Comparison of ENCODE assay signal across 8 mouse cellular contexts in genomic region chr2:118861454-118862339, GRCm38 (mm10). TPM values are rescaled to one million over a fixed set of nuclear protein-coding genes. Genes with fewer than 3 reads are reported as not detected.
DNase-seq lines count a peak whose midpoint lies in the region; ATAC-seq lines count a peak whose summit lies in the region.

Ivd (plus strand) TSS chr2:118861954.

- peak; percentile 100 for ATAC-seq in megakaryocyte progenitor cell, adult 5-6 weeks (replicated peaks; ENCODE audit: poor library complexity)

- peak; percentile 99 for DNase-seq in adipocyte (ENCODE audit: low spot score)
- peak; percentile 94 for DNase-seq in embryo, embryonic 10 days (ENCODE audit: low spot score)
- peak; percentile 84 for DNase-seq in gastrocnemius, postnatal 10 days
- DNase-seq in induced T-regulatory cell, adult 2 months (ENCODE audit: low read depth), result peak; percentile 95
- peak; percentile 84 to 93 for DNase-seq in left cerebral cortex, adult 9 months (ENCODE audit: low spot score in 2 of 2)
- DNase-seq in right cerebral cortex, postnatal 14 days, result peak; percentile 84
- peak; percentile 86 to 92 for DNase-seq in urinary bladder, postnatal 36 days (ENCODE audit: low spot score in 2 of 2)

RNA-seq across cellular contexts. Expression of gene Ivd, which starts in this region (rescaled TPM):
- 10 to 100 TPM; 57.9 to 75.4 TPM for total RNA-seq in gastrocnemius, postnatal 10 days (2021)
- 25.9 and 29.6 TPM in 2 replicates for total RNA-seq in megakaryocyte progenitor cell, adult 5-6 weeks (2015)
- 37.4 and 39.7 TPM in 2 replicates for total RNA-seq in megakaryocyte progenitor cell, adult 5-6 weeks (2017)

Comparison
In these comparisons a context has a peak if more than half of its experiments do, and no peak if none do; other contexts are left out.
1. Peak in every context shown above with its lines: DNase-seq and ATAC-seq.